Mouse (Mus musculus): ENCODE results near the gene Abhd6.

Abhd6 gene

GRCm38 (mm10) chr14:8002432-8003092 lies at the start of gene Abhd6:
Gene Abhd6 (plus strand): TSS chr14:8002902.
- peak; percentile 88 for DNase-seq (ENCODE audit: low spot score)

GRCm38 (mm10) chr14:7954071-7954471 lies 48.6 kb upstream of the Abhd6 start:
- DNase-seq (ENCODE audit: low spot score), result no peak

- DNase-seq (ENCODE audit: low spot score), result no peak
Measured at GRCm38 (mm10) chr14:7956427-7956826, 46.3 kb upstream of the Abhd6 start.

DNA sequence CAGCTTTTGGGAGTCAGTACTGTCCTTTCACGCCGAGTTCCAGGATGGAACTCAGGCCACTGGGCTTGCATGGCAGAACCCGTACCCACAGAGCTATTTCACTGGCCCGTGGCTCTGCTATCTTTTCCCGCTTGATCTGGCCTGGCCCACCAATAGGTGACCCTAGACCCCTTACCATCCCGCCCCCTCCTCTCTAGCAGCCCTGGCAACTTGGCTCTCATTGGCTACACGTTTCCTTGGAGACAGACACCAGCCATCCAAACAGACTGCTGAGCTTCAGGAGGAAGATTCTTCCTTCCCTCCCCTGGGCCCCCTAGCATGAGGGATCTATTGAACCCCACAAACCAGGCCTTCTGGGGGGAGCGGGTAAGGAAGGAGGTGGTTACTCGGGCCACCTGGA lies 45.7 kb upstream of the Abhd6 start, which contains the start of gene Gm45521:
Gene Gm45521, plus strand, starts transcription at position 240 of the 400 bp plus-strand sequence.
- DNase-seq (ENCODE audit: low spot score), result peak; percentile 64

DNA sequence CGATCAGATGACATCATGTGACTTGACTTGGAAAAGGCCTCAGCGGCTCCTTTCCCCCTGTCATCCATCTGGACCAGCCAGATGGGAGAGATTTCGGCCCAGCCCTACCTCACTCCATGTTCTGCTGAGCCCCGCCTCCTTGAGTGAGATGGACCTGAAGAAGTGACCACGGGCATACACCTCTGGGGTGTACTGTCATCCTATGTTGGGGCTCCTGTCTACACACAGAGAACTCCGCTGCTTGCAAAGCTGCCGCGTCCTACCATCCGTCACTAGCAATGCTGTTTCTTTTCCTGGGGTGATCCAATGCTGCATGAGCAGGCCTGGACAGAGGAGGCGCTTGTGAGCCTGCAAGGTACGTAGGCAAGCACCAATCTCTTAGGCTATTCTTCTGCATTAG lies 42.1 kb upstream of the Abhd6 start:
- DNase-seq (ENCODE audit: low spot score), result peak; percentile 55

- DNase-seq (ENCODE audit: low spot score), result no peak
Measured at GRCm38 (mm10) chr14:7961714-7962113, 41.0 kb upstream of the Abhd6 start.

DNA sequence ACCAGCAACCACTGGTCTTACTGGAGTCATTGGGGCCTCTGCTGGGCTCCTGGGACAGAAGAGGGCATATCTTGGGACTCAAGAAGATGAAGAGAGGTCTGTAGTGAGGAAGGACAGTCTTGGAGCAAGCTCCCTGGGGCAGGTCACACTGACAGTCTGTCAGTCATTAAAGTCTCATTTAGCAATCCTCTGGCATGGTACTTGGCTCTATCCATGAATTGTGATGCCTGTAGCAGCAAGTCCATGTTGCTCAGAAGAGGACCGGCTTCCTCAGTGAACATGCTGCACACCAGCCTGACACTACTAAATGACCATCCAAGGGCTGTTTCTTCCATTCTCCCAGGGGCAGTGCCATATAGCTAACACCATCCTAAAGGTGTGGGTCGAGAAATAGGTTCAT lies 40.1 kb upstream of the Abhd6 start:
- DNase-seq (ENCODE audit: low spot score), result no peak

GRCm38 (mm10) chr14:7963160-7963559 lies 39.5 kb upstream of the Abhd6 start:
- no peak for DNase-seq (ENCODE audit: low spot score)

DNA sequence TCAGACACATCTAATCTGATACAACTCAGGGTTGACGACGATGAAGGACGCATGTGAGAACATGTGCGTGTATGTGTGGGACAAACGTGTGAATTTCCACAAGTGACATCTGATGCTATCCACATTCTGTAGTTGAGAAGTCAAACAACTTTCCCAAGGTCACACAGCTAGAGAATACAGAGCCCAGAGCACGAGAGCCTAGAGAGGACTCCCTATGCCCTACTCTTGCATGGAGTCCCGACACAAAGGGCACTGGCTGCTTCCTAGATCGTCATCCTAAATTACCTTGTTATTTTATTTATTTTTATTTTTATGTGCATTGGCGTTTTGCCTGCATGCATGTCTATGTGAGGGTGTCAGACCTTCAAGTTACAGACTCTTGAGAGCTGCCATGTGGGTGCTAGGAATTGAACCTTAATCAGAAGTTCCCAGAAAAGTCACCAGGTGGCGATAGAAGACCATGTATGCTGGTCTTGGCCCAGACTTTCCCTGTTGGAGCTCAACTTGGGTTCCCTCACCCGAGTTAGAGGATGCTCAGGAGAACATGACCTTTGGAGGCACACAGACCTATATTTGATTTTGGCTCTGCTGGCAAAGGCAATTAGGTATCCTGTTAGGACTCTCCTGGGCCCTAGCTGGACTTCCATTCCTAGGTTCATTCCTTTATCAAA lies 38.3 kb upstream of the Abhd6 start:
- peak; percentile 92 for DNase-seq (ENCODE audit: low spot score)

GRCm38 (mm10) chr14:7971889-7972493 lies 30.7 kb upstream of the Abhd6 start:
- no peak for DNase-seq (ENCODE audit: low spot score)

DNA sequence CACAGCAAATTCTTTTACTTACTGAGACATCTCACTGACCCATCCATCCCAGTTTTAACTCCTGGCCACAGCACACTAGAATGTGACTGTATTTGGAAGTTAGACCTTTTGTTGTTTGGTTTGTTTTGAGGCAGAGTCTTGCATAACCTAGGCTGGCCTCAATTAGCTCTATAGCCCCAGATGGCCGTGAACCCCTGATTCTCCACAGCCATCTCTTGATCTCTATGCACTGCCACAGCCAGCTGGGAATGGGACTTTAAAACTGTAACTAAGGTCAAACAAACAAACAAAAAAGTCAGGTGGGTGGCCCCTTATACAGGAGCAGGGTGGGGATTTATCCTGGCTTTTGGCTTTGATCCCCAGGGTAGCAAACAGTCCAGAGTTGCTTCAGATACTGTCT lies 28.1 kb upstream of the Abhd6 start:
- DNase-seq (ENCODE audit: low spot score), result no peak

DNA sequence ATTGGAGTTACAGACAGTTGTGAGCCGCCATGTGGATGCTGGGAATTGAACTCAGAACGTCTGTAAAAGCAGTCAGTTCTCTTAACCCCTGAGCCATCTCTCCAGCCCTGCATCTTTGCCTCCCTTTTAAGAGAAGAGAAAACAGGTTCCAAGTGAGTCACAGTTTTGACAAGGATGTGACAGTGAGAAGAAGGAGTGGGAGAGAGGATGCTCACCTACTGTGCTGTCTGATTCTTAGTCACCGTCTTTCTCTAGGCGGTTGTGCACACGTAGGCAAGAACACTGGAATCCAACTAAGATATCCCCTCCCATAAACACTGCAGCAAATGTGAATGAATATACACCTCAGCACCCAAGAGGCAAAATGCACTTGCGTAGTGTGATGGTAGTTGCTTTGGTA lies 27.5 kb upstream of the Abhd6 start:
- no peak for DNase-seq (ENCODE audit: low spot score)

DNA sequence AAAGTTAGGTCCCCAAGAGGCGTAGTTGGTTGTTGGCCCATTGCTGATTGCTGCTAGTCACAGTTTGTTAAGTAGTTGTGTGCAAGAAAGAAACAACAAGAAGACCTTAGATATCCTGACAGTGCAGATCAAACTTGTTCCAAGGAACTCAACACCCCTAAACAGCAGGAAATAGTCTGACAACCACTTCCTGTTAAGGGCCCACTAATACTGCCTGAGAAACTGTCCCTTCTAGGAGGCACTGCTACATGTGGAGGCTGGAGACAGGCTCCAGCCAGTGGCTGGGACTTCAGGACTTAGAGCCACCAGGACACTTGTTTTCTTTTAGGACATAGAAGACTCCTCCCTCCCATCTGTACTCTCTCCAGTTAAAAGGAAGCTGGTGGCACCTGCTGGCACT lies 25.2 kb upstream of the Abhd6 start:
- DNase-seq (ENCODE audit: low spot score), result no peak

DNA sequence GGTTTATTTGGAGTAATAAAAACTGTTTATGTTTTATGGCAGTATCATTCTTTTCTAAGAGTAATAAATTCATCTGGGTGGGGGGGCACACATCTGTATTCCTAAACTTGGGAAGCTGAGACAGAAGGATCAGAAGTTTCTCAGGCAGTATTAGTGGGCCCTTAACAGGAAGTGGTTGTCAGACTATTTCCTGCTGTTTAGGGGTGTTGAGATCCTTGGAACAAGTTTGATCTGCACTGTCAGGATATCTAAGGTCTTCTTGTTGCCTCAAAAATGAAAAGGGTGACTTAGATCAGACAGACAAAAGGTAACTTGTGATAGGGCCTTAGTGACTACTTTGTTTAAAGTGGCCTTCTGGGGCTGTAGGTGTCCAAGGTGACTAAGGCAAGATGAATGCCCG lies 24.5 kb upstream of the Abhd6 start:
- DNase-seq (ENCODE audit: low spot score), result no peak

- no peak for DNase-seq (ENCODE audit: low spot score)
Measured at GRCm38 (mm10) chr14:7981226-7981625, 21.5 kb upstream of the Abhd6 start.

- DNase-seq (ENCODE audit: low spot score), result no peak
Measured at GRCm38 (mm10) chr14:7986913-7987312, 15.8 kb upstream of the Abhd6 start.

DNA sequence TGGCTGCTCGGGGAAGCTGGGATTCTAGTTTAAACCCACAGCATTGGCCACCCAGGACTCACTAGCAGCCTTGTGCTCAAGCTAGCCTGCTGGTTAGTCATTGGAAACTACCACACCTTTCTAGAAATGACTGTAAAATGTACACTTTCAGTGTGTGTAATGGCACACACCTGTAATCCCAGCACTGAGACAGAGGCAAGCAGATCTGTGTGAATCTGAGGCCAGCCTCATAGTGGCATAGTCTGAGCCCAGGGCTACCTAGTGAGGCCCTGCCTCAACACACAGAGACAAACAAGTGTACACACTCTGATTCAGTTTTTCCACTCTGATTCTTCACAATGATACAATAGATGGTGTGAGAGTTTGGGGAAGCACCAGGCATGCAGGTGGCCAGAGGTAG lies 13.3 kb upstream of the Abhd6 start:
- no peak for DNase-seq (ENCODE audit: low spot score)

DNA sequence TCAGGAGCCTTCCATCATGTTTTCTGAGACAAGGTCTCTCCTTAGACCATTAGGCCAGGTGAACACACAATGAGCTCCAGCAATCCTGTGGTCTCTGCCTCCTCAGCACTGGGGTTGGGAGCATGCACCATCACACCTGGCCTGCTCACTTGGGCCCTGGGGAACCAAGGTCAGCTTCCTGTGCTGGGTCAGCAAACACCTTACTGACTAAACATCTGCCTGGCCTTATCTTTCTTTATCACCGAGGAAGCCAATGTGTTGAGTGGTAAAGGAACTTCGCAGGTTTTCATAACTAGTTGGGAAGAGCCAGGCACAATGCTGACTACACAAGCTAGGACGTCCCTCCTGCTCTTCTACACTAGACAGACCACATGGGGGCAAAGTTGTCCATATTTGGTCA lies 12.7 kb upstream of the Abhd6 start:
- DNase-seq (ENCODE audit: low spot score), result no peak

GRCm38 (mm10) chr14:7991108-7991776 lies 11.5 kb upstream of the Abhd6 start:
- DNase-seq (ENCODE audit: low spot score), result peak; percentile 42

- no peak for DNase-seq (ENCODE audit: low spot score)
Measured at GRCm38 (mm10) chr14:7992158-7992557, 10.5 kb upstream of the Abhd6 start.

- DNase-seq (ENCODE audit: low spot score), result peak; percentile 43
Measured at GRCm38 (mm10) chr14:7994271-7994767, 8.4 kb upstream of the Abhd6 start, which contains the start of gene Dnase1l3. Gene Dnase1l3 (minus strand): TSS chr14:7994573.

DNA sequence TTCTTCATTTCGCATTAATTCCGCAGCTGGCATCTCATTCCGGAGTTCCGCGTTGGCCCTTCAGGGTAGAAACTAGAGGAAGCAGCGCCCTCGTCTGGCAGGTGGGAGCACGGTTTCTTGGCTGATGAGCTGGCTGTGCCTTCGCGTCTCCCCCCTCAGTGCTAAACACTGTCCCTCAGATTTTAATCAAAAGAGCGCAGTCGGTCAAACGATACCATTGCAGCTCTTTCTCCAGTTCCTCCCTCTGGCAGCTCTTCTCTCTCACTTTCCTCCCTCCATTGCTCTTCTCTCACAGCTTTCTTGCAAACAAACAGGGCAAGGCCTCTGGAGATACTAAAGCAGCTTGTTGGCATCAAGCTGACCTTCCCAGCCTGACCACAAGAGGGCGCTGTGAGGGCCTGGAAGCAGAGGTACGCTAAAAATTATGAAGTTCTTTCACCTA lies 5.4 kb upstream of the Abhd6 start:
- peak; percentile 91 for DNase-seq (ENCODE audit: low spot score)
